Mouse (Mus musculus): ENCODE data around the gene Tex2. TPM values are rescaled to one million over a fixed set of nuclear protein-coding genes. Genes with fewer than 3 reads are reported as not detected.

Gene Tex2
- total RNA-seq, 2 experiments from 2014 or later, result 59.2 to 65.5 TPM

DNA sequence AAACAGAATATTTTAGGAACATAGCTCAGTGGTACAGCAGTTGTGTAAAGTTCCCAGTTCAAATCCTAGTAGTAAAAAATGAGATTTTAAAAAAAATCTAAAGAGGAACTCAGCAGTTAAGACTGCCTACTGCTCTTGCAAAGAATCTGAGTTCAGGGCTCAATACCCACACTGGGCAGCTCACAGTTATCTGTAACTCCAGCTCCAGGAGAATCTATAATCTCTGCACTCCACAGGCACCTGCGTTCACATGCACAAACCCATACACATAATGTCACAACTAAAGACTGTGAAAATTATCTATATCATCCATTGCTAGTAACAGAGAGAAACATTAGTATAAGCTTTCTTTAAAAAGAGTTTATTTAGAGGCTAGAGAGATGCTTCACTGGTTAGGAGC, 152.6 kb downstream of the Tex2 start:
- DNase-seq, result no peak
- Histone ChIP-seq H3K27ac (no peak overlapping the region), H3K4me3 (no peak overlapping the region)
- no peak for TF ChIP-seq CTCF (IDR thresholded peaks at IDR 0.05)
- intact Hi-C loops (cut with DNase I), result no loop called here

DNA sequence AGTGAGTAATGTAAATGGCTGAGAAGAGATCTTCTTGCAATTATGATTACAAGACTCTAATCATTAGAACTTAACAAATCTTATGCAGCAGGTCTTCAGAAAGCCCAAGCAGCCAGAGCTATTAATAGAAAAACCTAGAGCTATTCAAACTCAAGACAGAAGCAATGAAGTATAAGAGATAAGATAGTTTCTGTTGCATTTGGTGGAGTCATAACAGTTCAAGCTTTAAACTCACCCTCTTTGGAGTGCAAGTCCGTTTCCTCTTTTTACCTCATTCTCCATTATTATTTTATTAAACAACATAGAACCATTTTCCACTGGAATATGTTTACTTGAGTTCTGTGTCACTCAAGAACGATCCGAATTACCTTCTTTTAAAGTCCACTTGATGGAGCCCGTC, 154.7 kb downstream of the Tex2 start:
- Histone ChIP-seq H3K4me3 (no peak overlapping the region), H3K27ac (no peak overlapping the region)
- no peak for TF ChIP-seq CTCF (IDR thresholded peaks at IDR 0.05)
- intact Hi-C loops (cut with DNase I), result no loop called here
- no peak for DNase-seq

Other genes starting within 250 kb of the Tex2 start
- gene Prr29, start 248.0 kb downstream of the Tex2 start, total RNA-seq (2021), result 1 to 10 TPM; 3.9 to 6.5 TPM
- 1 to 10 TPM; 4.2 to 6.2 TPM for gene Icam2, start 225.3 kb downstream of the Tex2 start, total RNA-seq (2021)
- 1 to 10 TPM; 7.3 to 9.2 TPM for gene Ern1, start 125.6 kb downstream of the Tex2 start, total RNA-seq (2021)
- gene Pecam1, start 137.2 kb upstream of the Tex2 start, total RNA-seq (2021), result 10 to 100 TPM; 37.1 to 43.8 TPM
- not detected for gene Milr1, start 137.8 kb upstream of the Tex2 start, total RNA-seq (2021)
- gene Polg2, start 166.1 kb upstream of the Tex2 start, total RNA-seq (2021), result 1 to 10 TPM; 2.4 to 3.3 TPM
- gene Ddx5, start 175.8 kb upstream of the Tex2 start, total RNA-seq (2021), result 100 to 1,000 TPM; 261 to 265 TPM
- gene Cep95, start 175.8 kb upstream of the Tex2 start, total RNA-seq (2021), result 1 to 10 TPM; 3.7 to 5.6 TPM

Data from gastrocnemius, adult 2 months (tissue).